Mouse (Mus musculus) lung, embryonic 16.5 days (tissue): Measurements from ENCODE around the gene Trim14. TPM values are rescaled to one million over a fixed set of nuclear protein-coding genes. Genes with fewer than 3 reads are reported as not detected.

Experiments
- ATAC-seq: fragments of 200-750 bp; cut with Nextera tagmentation; 2 replicates; pipeline ENCODE4 v1.8.0; 2017; ENCODE audit warnings: low read depth, mild to moderate bottlenecking, moderate library complexity
- H3K27ac ChIP-seq: fragments of 300-500 bp; sonication (generic); 2 replicates; pipeline ENCODE4 v1.5.1; 2014; ENCODE audit warnings: mild to moderate bottlenecking, control low read depth, low read length
- H3K27me3 ChIP-seq: fragments of 300-500 bp; sonication (generic); 2 replicates; pipeline ENCODE4 v1.6.1; 2014; ENCODE audit warnings: low read depth, low read length, mixed read lengths; ENCODE audit not compliant: control insufficient read depth, insufficient read depth
- H3K36me3 ChIP-seq: fragments of 300-500 bp; sonication (generic); 2 replicates; pipeline ENCODE4 v1.6.1; 2014; ENCODE audit warnings: low read length; ENCODE audit not compliant: control insufficient read depth, insufficient read depth
- H3K4me1 ChIP-seq: fragments of 300-500 bp; sonication (generic); replicated peaks from 2 replicates; pipeline ENCODE4 v1.6.1; 2014; ENCODE audit warnings: low read length, mixed read lengths; ENCODE audit not compliant: control insufficient read depth, insufficient read depth
- H3K4me2 ChIP-seq: fragments of 300-500 bp; sonication (generic); 2 replicates; pipeline ENCODE4 v1.6.1; 2014; ENCODE audit warnings: low read depth, low read length, control low read depth
- H3K4me3 ChIP-seq: fragments of 300-500 bp; sonication (generic); 2 replicates; pipeline ENCODE4 v1.5.1; 2014; ENCODE audit warnings: mild to moderate bottlenecking, low read length, control low read depth
- H3K9ac ChIP-seq: fragments of 300-500 bp; sonication (generic); 2 replicates; pipeline ENCODE4 v1.6.1; 2014; ENCODE audit warnings: low read length, control low read depth
- H3K9me3 ChIP-seq: fragments of 300-500 bp; sonication (generic); 2 replicates; pipeline ENCODE4 v1.6.1; 2016; ENCODE audit warnings: low read length; ENCODE audit not compliant: control insufficient read depth
- WGBS: fragments of 180-500 bp; shearing (Covaris S2); extraction: QIAGEN DNeasy Blood & Tissue Kit; methylation state at CpG from one replicate; pipeline ENCODE4 v1.1.7; 2014; 5-methylcytosine and 5-hydroxymethylcytosine counted together
- polyA plus RNA-seq: library from polyadenylated mRNA; unstranded; fragments of >200 nt; fragmentation: Nextera tagmentation; extraction: Ambion mirVana; gene quantifications from 2 replicates; pipeline ENCODE4 v1.2.1, GENCODE M21; 2015

Trim14 gene
- polyA plus RNA-seq, 1 experiment from 2014 or later: 3.4 TPM

DNA sequence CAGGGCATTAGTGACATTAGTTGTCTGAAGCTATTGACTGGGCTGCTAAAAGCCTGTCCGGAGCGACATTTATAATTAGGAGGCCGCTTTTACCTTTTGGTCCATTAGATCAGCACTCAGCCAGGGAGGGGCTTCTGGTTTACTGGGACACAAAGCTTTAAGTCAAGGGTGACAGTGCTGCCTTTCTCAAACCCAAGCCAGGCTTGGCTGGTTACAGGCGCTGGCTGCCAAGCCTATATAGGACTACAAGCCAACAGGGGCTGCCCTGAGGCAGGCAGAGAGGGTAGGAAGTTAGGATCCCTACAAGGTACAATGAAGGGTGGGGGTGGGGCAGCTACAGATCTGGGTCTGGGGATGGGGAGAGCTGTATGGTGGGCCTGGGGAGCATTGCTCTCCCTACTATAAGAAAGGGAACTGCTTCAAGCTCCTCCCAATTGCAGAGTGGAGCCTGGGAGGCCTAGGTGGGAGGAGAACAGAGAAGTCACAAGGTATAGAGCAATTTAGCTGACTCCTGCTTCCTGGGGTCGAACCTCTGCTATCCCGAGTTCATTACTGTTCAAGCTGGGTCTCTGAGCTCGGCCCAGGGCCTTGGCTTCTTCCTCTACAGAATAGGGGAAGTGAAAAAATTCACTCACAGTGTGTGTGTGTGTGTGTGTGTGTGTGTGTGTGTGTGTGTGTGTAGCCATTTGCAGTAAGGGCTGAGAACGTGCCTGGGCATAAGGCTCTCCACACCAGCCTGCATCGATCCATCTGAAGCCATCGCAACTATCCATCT, 18.5 kb upstream of the Trim14 start:
- ATAC-seq: peak; percentile 21; the same call in 1 of the 2 replicates
- no peak overlapping the region for H3K4me3 ChIP-seq
- no peaks in the 10 kb centered on the region for H3K27me3 ChIP-seq
- 72% methylated on average over 10 of the region's 10 CpGs for WGBS
- H3K27ac ChIP-seq: peak overlapping the region; percentile 36
- no peaks in the 10 kb centered on the region; the same call in 1 of the 2 replicates for H3K9me3 ChIP-seq
- no peaks in the 10 kb centered on the region for H3K36me3 ChIP-seq
- no peak overlapping the region for H3K4me2 ChIP-seq
- H3K4me1 ChIP-seq: peaks cover 5% of the 10 kb centered on the region
- H3K9ac ChIP-seq: no peak overlapping the region

- Histone ChIP-seq H3K27ac (peak overlapping the region; percentile 43), H3K4me3 (no peak overlapping the region), H3K4me1 (peaks cover 5% of the 10 kb centered on the region), H3K4me2 (no peak overlapping the region), H3K27me3 (no peaks in the 10 kb centered on the region), H3K9ac (no peak overlapping the region), H3K9me3 (no peaks in the 10 kb centered on the region; the same call in 1 of the 2 replicates), H3K36me3 (no peaks in the 10 kb centered on the region)
- 32% methylated on average over 1 of the region's 1 CpGs for WGBS
- ATAC-seq: peak; percentile 67
Measured at GRCm38 (mm10) chr4:46553864-46554263, 17.9 kb upstream of the Trim14 start.

DNA sequence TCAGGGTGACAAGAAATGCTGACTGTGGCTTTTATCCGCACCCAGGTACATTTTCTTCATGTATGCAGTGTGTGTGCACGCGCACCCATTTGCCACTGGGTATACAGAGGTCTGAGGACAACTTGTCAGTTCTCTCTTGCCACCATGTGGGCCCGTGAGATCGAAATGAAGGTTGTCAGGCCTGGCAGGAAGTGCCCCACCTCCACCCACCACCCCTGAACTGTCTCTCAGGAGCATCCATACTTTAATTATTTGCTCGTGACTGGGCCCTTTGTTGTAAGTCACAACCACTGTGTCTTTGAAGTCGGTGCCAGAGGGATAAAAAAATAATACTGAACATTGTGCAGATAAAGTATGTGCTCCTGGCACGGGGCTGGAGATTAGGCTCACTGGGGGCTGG, 14.5 kb upstream of the Trim14 start:
- Histone ChIP-seq H3K4me1 (peaks cover 5% of the 10 kb centered on the region), H3K9me3 (no peaks in the 10 kb centered on the region; the same call in 1 of the 2 replicates), H3K27ac (no peak overlapping the region), H3K27me3 (no peaks in the 10 kb centered on the region), H3K36me3 (no peaks in the 10 kb centered on the region), H3K4me2 (no peak overlapping the region), H3K9ac (no peak overlapping the region), H3K4me3 (no peak overlapping the region)
- no peak for ATAC-seq
- WGBS: 49% methylated on average over 8 of the region's 8 CpGs

DNA sequence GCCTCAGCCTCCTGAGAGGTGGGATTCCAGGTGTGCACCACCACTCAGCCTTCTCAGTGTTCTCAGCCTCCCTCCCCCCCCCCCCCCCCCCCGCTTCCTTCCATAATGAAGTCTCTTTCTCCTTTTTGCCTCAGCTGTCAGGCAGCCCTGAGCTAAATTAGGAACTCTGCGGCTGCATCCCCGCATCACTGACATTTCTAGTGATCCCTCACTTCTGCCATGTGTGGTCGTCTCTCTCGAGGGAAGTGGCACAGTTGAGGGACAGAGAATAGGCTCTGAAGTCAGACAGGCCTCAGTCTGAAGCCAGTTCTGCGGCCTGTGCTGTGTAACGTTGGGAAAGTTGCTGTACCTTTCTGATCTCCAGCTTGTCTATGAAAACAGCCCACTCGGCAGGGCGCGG, 14.0 kb upstream of the Trim14 start:
- no peak overlapping the region for H3K4me3 ChIP-seq
- H3K27ac ChIP-seq: no peak overlapping the region
- H3K4me1 ChIP-seq: peaks cover 5% of the 10 kb centered on the region
- WGBS: 74% methylated on average over 9 of the region's 10 CpGs
- H3K4me2 ChIP-seq: no peak overlapping the region
- no peak overlapping the region for H3K9ac ChIP-seq
- H3K27me3 ChIP-seq: no peaks in the 10 kb centered on the region
- no peaks in the 10 kb centered on the region; the same call in 1 of the 2 replicates for H3K9me3 ChIP-seq
- no peak for ATAC-seq
- no peaks in the 10 kb centered on the region for H3K36me3 ChIP-seq

- ATAC-seq: no peak
- WGBS: 41% methylated on average over 6 of the region's 6 CpGs
- no peak overlapping the region for H3K4me2 ChIP-seq
Measured at GRCm38 (mm10) chr4:46546709-46547108, 10.8 kb upstream of the Trim14 start.

DNA sequence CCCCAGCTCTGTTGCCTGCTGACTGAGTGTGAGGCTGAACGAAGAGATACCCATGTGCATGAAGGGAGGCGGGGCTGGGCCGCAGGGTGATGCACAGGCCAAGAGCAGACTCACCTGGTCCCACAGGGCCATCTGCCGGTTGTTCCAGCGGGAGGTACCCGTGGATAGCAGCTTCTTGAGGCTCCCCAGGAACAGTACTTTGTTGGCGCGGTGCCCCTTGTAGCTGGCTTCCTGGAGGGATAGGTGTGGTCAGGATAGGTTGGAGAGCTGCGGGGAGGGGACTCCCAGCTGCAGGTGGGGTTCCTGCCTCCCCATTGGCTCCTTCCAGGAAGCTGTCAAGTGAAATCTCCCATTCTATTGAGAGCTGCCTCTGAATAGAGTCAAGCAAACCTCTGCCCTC, 9.6 kb upstream of the Trim14 start:
- WGBS: 11% methylated on average over 9 of the region's 9 CpGs
- no peaks in the 10 kb centered on the region for H3K4me1 ChIP-seq
- peak; percentile 77 for ATAC-seq

More at GRCm38 (mm10) chr4:46546709-46547108, 10.8 kb upstream of the Trim14 start:
- Histone ChIP-seq H3K27ac (no peak overlapping the region), H3K36me3 (no peaks in the 10 kb centered on the region), H3K27me3 (no peaks in the 10 kb centered on the region), H3K4me1 (no peaks in the 10 kb centered on the region), H3K9ac (no peak overlapping the region), H3K9me3 (no peaks in the 10 kb centered on the region; the same call in 1 of the 2 replicates), H3K4me3 (no peak overlapping the region)

GRCm38 (mm10) chr4:46544313-46544712, 8.4 kb upstream of the Trim14 start:
- no peaks in the 10 kb centered on the region for H3K36me3 ChIP-seq
- no peaks in the 10 kb centered on the region for H3K27me3 ChIP-seq
- 29% methylated on average over 1 of the region's 1 CpGs for WGBS
- H3K27ac ChIP-seq: no peak overlapping the region
- H3K4me1 ChIP-seq: no peaks in the 10 kb centered on the region
- no peaks in the 10 kb centered on the region for H3K9me3 ChIP-seq
- no peak overlapping the region for H3K9ac ChIP-seq
- H3K4me3 ChIP-seq: no peak overlapping the region
- no peak for ATAC-seq
- H3K4me2 ChIP-seq: no peak overlapping the region

More for the DNA sequence above, 9.6 kb upstream of the Trim14 start:
- H3K9ac ChIP-seq: no peak overlapping the region
- H3K27me3 ChIP-seq: no peaks in the 10 kb centered on the region
- H3K9me3 ChIP-seq: no peaks in the 10 kb centered on the region
- H3K4me3 ChIP-seq: no peak overlapping the region
- H3K27ac ChIP-seq: no peak overlapping the region
- H3K36me3 ChIP-seq: no peaks in the 10 kb centered on the region
- no peak overlapping the region for H3K4me2 ChIP-seq

DNA sequence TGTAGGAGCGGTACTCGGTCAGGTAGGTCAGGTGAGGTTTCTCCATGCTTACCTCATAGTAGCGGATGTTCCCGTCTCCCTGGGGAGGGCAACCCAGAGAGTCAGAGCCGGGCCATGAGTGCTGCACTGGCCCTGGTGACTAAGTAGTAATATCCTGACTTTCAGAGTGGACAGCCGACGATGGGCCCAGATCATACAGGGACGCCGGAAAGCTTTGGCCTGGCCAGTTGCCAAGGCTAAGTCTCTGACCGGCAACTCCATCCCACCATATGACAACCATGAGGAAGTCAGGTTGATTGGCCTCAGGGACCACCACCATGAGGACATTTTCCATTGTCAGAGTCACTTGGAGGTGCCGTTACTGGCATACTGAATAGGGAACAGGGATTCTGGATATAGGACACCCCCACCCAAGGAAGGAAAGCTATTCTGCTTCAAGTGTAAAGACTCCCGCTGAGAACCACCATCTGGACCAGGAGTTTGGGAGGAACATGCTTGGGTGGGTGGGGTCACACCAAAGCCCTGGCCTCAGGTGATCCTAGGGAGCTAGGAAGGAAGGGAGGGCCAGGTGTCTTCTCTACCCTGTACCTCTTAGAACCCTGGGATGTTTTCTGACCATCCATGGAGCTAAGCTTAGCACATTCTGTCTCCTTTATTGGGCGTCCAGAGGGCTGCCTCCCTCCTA, 7.6 kb upstream of the Trim14 start:
- 83% methylated on average over 13 of the region's 13 CpGs for WGBS
- no peaks in the 10 kb centered on the region for H3K27me3 ChIP-seq
- H3K4me3 ChIP-seq: no peak overlapping the region
- H3K9ac ChIP-seq: no peak overlapping the region
- no peaks in the 10 kb centered on the region for H3K4me1 ChIP-seq
- no peaks in the 10 kb centered on the region for H3K9me3 ChIP-seq
- ATAC-seq: no peak
- H3K36me3 ChIP-seq: no peaks in the 10 kb centered on the region
- no peak overlapping the region for H3K27ac ChIP-seq
- no peak overlapping the region for H3K4me2 ChIP-seq

DNA sequence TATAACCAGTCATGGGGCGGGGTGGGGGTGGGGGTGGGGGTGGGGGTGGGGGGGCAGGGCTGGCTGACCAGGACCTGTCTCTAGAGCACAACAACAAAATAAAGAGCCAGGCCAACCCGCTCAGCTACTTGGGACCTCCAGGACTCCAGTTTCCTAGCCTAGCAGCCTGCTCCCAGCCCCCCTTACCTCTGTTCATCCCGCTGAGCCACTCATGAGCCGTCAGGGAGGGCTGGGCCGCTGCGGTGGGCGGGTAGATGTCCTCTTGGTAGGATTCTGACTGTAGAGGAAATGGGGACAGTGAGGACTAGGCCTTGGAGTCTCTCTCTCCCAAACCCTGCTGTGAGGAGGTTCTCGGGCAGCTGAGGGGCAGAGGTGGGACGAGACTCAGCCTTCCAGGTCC, 5.8 kb upstream of the Trim14 start:
- no peak for ATAC-seq
- no peak overlapping the region for H3K4me3 ChIP-seq
- H3K4me2 ChIP-seq: no peak overlapping the region
- H3K9me3 ChIP-seq: no peaks in the 10 kb centered on the region
- H3K36me3 ChIP-seq: no peaks in the 10 kb centered on the region
- H3K9ac ChIP-seq: no peak overlapping the region
- H3K4me1 ChIP-seq: no peaks in the 10 kb centered on the region
- no peak overlapping the region for H3K27ac ChIP-seq
- WGBS: 50% methylated on average over 9 of the region's 9 CpGs
- H3K27me3 ChIP-seq: peaks cover 6% of the 10 kb centered on the region
